Mouse (Mus musculus) kidney, adult 2 months (tissue): ENCODE measurements around the gene Mettl7a1.

Experiments used
- CTCF ChIP-seq: fragments of 200-500 bp; conservative IDR thresholded peaks from 2 replicates; pipeline ENCODE4 v1.5.1; 2011; ENCODE audit warnings: low read depth, mild to moderate bottlenecking, control low read depth, low read length, moderate library complexity, mixed read lengths; ENCODE audit not compliant: insufficient read depth, insufficient read length
- POLR2A ChIP-seq: fragments of 200-500 bp; IDR thresholded peaks from one replicate; pipeline ENCODE4 v1.6.1; 2011; ENCODE audit warnings: low read depth, low read length, control low read depth

- TF ChIP-seq CTCF = no peak
- no peak for TF ChIP-seq POLR2A
These were observed 30.7 kb downstream of the Mettl7a1 start, which contains the start of gene Mettl7a3 for GRCm38 (mm10) chr15:100334629-100335028.
